Mouse (Mus musculus) right cerebral cortex, postnatal 36 days (tissue): Measurements from ENCODE around the gene Akap14.
"Not testable (repeated sequence)": the region's sequence is repeated elsewhere in the genome, so short reads cannot be mapped to it uniquely, and the experiment has no call there.

Experiments used
- DNase-seq, 2 experiments: peaks; one replicate each; pipeline ENCODE4 v3.0.0; 2022; ENCODE audit warnings: low spot score in 2 of 2, mixed read lengths in 1 of 2

Gene Akap14

GRCm38 (mm10) chrX:37168742-37169141 is at the start of gene Akap14:
TSS of gene Akap14 (minus strand) at chrX:37168842.
- no peak for DNase-seq

- DNase-seq: no peak
Observed at GRCm38 (mm10) chrX:37210941-37211340, 42.3 kb upstream of the Akap14 start, which contains the start of gene Gm9. TSS of gene Gm9 (minus strand) at chrX:37211041.

GRCm38 (mm10) chrX:37198676-37199075 is 30.0 kb upstream of the Akap14 start:
- no peak for DNase-seq

- DNase-seq: no peak
Observed at GRCm38 (mm10) chrX:37191744-37192379, 23.2 kb upstream of the Akap14 start.

- peak; percentile 71 to 73 for DNase-seq
Observed at GRCm38 (mm10) chrX:37191105-37191743, 22.6 kb upstream of the Akap14 start, which contains the start of the genes Ndufa1 and Rnf113a1. TSS of gene Ndufa1 (minus strand) at chrX:37191163. TSS of gene Rnf113a1 (plus strand) at chrX:37191245.

DNA sequence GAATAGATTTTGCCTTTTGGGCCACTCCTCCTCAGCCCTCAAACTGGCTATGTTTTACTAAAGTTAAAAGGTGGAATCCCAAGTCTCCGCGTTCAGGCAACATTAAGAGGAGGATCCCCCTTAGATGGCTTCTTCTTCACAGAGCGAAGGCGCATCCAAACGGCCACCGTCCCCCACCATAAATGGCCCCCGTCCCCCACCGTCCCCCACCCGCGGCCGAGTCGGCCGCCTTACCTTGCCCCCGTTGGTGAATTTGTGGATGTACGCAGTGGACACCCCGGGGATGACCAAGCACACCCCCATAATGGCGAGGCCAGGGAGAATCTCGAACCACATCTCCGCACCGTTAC is 22.1 kb upstream of the Akap14 start:
- DNase-seq: no peak

GRCm38 (mm10) chrX:37184401-37184800 is 15.8 kb upstream of the Akap14 start:
- not testable (repeated sequence) for DNase-seq

DNA sequence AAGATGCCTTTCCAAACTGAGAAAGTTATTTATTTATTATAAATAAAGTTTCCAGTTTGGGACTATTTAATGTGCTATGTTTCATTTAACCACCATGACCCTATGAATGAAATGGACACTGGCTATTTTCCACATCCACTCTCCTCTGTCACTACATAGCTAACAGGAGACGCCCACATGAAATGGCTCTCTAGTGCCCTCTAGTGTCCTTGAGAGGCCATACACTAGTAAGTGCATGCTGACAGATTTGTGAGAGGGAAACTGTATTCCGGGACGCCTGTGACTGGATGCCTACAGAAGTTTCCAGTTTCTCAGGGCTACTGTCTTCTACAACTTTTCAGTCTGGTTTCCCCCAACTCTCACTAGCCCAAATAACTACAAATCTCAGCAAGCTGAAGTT is 1.6 kb downstream of the Akap14 start:
- DNase-seq: no peak

DNA sequence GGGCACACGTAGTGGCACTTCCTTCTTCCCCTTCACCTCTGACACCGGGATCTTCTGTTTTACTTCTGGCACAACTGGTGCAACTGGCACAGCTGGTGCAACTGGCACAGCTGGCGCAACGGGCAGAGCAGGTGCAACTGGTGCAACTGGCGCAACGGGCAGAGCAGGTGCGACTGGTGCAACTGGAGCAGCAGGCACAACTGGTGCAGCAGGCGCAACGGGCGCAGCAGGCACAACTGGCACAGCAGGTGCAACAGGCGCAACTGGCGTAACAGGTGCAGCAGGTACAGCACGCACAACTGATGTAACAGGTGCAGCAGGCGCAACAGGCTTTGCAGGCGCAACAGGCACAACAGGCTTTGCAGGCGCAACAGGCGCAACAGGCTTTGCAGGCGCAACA is 5.5 kb downstream of the Akap14 start:
- no peak for DNase-seq

DNA sequence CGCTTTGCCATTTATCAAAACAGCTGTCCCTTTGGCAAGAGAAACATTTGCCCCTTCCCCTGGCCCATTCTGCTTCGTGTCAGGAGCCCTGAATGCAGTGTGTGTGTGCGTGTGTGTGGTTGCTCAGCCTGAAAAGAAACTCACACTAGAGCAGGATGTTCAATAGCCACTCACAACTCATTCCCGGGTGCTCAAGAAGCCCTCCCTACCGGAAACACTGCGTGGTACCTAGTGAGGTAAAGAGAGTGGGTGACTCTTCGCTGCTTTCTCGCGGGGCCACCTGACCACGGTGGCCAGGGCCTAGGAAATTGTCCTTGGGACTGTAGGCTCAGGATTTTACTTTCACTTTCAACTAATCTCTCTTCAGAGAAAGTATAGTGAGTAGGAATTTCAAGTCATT is 7.5 kb downstream of the Akap14 start:
- no peak for DNase-seq

GRCm38 (mm10) chrX:37157839-37158238 is 10.8 kb downstream of the Akap14 start:
- no peak for DNase-seq

DNA sequence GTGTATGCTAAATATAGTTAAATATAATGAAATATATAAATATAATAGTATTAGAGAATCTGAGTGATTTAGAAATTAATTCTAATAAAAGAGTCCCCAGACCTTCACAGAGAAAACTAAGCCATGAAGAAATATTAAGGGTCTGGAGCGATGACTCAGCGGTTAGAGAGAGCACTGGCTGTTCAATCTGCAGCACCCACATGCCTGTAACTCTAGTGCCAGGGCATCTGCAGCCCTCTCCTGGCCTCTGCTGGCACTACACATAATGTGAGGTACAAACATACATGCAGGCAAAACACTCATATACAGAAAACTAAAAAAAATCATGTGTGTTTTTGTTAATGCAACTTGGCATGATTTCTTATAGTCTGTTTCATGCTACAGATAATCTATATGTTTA is 23.7 kb downstream of the Akap14 start:
- DNase-seq: no peak

DNA sequence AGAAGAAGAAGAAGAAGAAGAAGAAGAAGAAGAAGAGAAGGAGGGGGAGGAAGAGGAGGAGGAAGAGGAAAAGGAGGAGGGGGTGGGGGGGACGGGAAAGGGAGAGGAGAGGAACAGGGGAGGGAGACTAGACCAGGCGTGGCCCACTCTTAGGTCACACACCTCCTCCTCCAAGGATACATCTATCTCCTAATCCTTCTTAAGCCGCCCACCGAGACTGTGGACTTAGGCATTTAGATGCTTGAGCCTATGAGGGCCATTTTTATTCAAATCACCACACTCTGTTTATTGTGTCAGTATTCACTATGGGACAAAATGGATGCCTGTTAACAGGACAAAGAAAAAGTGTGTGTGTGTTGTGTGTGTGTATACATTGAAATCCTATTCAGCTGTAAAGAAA is 24.1 kb downstream of the Akap14 start:
- DNase-seq: not testable (repeated sequence)

GRCm38 (mm10) chrX:37141732-37142131 is 26.9 kb downstream of the Akap14 start:
- no peak for DNase-seq

- peak; percentile 34 to 42 for DNase-seq
Observed at GRCm38 (mm10) chrX:37126671-37127358, 41.8 kb downstream of the Akap14 start, which contains the start of gene Nkap. TSS of gene Nkap (plus strand) at chrX:37126795.

- no peak for DNase-seq
Observed at GRCm38 (mm10) chrX:37125511-37125910, 43.1 kb downstream of the Akap14 start.

DNA sequence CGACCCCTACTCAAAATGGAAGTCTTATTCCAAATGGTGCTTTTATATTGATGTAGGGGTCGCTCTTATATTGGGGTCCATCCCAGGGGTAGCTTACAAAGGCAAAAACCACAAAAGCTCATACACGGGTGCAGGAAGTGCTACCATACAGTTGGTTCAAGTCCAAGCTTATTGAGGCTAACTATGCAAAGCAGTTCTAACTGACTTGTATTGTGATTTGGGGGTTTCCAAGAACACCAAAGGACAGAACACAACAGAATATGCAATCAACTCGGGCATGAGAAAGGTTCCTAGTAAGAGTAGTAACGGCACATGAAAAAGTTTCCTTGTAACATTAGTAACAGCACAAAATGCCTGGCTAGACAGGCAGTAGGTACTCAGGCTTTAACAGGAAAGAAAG is 48.4 kb downstream of the Akap14 start:
- DNase-seq: no peak

GRCm38 (mm10) chrX:37119585-37119984 is 49.1 kb downstream of the Akap14 start:
- no peak for DNase-seq

DNA sequence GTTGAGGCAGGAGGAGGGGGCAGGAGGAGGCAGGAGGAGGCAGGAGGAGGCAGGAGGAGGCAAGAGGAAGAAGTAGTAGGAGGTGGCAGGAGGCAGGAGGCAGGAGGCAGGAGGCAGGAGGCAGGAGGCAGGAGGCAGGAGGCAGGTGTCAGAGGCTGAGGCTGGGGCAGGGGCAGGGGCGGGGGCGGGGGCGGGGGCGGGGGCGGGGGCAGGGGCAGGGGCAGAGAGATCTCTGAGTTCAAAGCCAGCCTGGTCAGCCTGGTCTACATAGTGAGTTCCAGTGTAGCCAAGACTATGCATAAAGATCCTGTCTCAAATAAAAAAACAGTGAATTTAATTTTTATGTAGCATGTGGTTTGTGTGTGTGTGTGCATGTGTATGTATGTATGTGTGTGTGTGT is 51.6 kb downstream of the Akap14 start:
- no peak for DNase-seq

DNA sequence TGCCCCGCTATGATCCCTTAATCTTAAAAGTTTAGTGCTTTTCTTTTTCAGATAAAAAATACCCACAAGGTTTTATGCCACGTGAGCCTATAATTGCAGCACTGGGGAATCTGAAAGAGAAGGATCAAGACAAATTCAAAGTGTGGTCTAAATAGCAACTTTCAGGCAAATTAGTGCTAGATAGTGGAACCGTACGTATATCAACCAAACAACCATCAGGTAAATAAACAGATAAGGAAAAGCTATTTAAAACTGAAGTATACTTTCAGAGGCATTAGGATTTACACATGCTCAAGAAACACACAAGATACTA is 57.8 kb downstream of the Akap14 start:
- no peak for DNase-seq

DNA sequence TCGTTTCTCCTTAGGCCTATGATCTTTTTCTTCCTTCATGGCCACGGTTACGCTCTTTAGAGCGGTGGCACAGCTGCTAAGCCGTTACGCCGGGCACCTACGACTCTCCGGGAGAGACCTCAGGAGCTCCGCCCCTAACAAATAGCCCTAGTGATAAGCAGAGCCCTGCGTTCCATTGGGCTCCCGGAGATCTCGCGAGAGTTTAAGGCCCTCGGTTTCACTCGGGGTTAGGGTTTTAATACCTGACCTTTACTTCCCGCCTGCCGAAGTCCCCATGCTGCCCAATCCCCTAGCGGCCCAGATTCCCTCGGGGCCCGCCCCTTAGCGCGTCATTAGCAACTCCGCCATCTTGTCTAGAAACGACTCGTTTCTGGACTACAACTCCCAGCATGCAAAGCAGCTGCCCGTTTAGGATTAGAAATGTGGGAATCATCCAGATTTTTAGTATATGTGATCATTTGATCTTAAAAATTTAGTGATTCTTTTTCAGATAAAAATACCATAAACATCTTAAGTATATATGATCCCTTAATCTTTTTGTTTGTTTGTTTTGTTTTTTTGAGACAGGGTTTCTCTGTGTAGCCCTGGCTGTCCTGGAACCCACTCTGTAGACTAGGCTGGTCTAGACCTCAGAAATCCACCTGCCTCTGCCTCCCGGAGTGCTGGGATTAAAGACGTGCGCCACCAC is 58.3 kb downstream of the Akap14 start, which contains the start of gene Upf3b:
Gene Upf3b, minus strand, starts transcription at position 130 of the 688 bp plus-strand sequence.
- peak; percentile 85 to 91 for DNase-seq

- DNase-seq: no peak
Observed at GRCm38 (mm10) chrX:37109526-37110192, 59.0 kb downstream of the Akap14 start.
